Mouse (Mus musculus): ENCODE results near the gene Ccdc171. TPM values are rescaled to one million over a fixed set of nuclear protein-coding genes. Genes with fewer than 3 reads are reported as not detected.

The Ccdc171 gene
- polyA plus RNA-seq, 1 experiment from 2014 or later = 3.6 TPM

GRCm38 (mm10) chr4:83739891-83740277 lies 214.5 kb downstream of the Ccdc171 start:
- H3K4me3 ChIP-seq (ENCODE audit: control insufficient read depth in 1 of 2, insufficient read depth in 1 of 2, low read depth in 1 of 2, low read length in 2 of 2) = no peak overlapping the region
- H3K4me1 ChIP-seq (ENCODE audit: control insufficient read depth in 2 of 2, insufficient read depth in 2 of 2, low read length in 2 of 2) = no peaks in the 10 kb centered on the region
- no peaks in the 10 kb centered on the region for H3K9me3 ChIP-seq (ENCODE audit: control insufficient read depth, low read length)
- H3K27ac ChIP-seq (replicated peaks in 1 of 2; ENCODE audit: control insufficient read depth in 1 of 2, insufficient read depth in 1 of 2, low read depth in 2 of 2, low read length in 2 of 2) = no peak overlapping the region
- H3K9ac ChIP-seq (ENCODE audit: low read length) = no peak overlapping the region
- H3K27me3 ChIP-seq (ENCODE audit: control insufficient read depth, insufficient read depth, low read length) = no peaks in the 10 kb centered on the region
- no peak for ATAC-seq (ENCODE audit: insufficient number of reproducible peaks, insufficient read depth, low FRiP score, low read depth)
- 75% methylated on average over 4 of the region's 4 CpGs for WGBS
- no peak overlapping the region for H3K4me2 ChIP-seq (ENCODE audit: low read length)
- H3K36me3 ChIP-seq (ENCODE audit: control insufficient read depth, insufficient read depth, low read length) = no peaks in the 10 kb centered on the region

DNA sequence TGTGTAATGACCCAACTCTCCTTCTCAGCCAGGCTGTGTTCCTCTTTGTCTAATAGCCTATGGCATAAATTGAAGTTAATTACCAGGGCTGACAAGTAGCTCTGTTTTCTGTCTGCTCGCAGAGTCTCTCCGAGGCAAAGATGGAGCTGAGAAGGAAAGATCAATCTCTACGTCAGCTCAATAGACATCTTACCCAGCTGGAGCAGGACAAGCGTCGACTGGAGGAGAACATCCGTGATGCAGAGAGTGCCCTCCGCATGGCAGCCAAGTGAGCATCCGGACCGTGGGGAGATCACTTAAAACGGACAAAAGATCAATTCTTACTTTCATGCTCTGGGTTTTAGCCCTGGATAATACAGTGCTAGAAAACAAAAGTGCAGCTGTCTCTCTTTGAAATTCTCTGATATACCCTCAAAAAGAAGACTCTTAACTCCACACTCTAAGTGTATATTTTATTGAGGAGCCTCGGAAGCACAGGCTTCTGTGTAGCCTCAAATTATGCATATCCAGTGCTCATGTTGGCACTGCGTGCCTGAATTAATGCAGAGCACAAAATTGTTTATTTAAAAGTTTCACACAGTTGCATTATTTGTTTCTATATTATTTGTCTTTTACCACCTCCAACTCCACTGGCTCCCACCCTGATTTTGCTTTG lies 217.6 kb downstream of the Ccdc171 start:
- H3K4me1 ChIP-seq (ENCODE audit: control insufficient read depth in 2 of 2, insufficient read depth in 2 of 2, low read length in 2 of 2) = no peaks in the 10 kb centered on the region
- H3K4me2 ChIP-seq (ENCODE audit: low read length) = no peak overlapping the region
- H3K36me3 ChIP-seq (ENCODE audit: control insufficient read depth, insufficient read depth, low read length) = no peaks in the 10 kb centered on the region
- WGBS = 59% methylated on average over 12 of the region's 12 CpGs
- H3K27me3 ChIP-seq (ENCODE audit: control insufficient read depth, insufficient read depth, low read length) = no peaks in the 10 kb centered on the region
- H3K9ac ChIP-seq (ENCODE audit: low read length) = no peak overlapping the region
- no peak for ATAC-seq (ENCODE audit: insufficient number of reproducible peaks, insufficient read depth, low FRiP score, low read depth)
- H3K4me3 ChIP-seq (ENCODE audit: control insufficient read depth in 1 of 2, insufficient read depth in 1 of 2, low read depth in 1 of 2, low read length in 2 of 2) = no peak overlapping the region
- H3K27ac ChIP-seq (replicated peaks in 1 of 2; ENCODE audit: control insufficient read depth in 1 of 2, insufficient read depth in 1 of 2, low read depth in 2 of 2, low read length in 2 of 2) = no peak overlapping the region
- H3K9me3 ChIP-seq (ENCODE audit: control insufficient read depth, low read length) = no peaks in the 10 kb centered on the region

DNA sequence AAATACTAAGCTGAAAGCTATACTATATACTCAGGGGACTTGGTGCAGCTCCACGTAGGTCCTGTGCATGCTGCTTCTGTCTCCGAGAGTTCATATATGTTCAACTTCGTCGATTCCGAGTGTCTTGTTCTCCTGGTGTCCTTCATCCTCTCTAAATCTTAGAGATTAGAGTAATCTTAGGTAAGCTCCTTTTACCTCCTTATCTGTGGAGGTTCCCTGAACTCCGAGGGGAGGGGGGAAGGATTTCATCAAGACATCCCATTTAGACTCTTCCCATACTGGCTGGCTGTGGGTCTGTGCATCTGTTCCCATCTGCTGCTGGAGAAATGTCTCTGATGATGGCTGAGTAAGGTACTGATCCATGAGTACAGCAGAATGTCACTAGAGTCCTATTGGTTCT lies 249.8 kb downstream of the Ccdc171 start:
- H3K36me3 ChIP-seq (ENCODE audit: control insufficient read depth, insufficient read depth, low read length) = no peaks in the 10 kb centered on the region
- H3K9ac ChIP-seq (ENCODE audit: low read length) = no peak overlapping the region
- ATAC-seq (ENCODE audit: insufficient number of reproducible peaks, insufficient read depth, low FRiP score, low read depth) = no peak
- H3K4me2 ChIP-seq (ENCODE audit: low read length) = no peak overlapping the region
- H3K4me1 ChIP-seq (ENCODE audit: control insufficient read depth in 2 of 2, insufficient read depth in 2 of 2, low read length in 2 of 2) = no peaks in the 10 kb centered on the region
- WGBS = 88% methylated on average over 6 of the region's 6 CpGs
- no peaks in the 10 kb centered on the region for H3K27me3 ChIP-seq (ENCODE audit: control insufficient read depth, insufficient read depth, low read length)
- H3K9me3 ChIP-seq (ENCODE audit: control insufficient read depth, low read length) = 0 out of 2 replicates have a peak, but pooled peaks cover 2% of the 10 kb centered on the region
- no peak overlapping the region for H3K27ac ChIP-seq (replicated peaks in 1 of 2; ENCODE audit: control insufficient read depth in 1 of 2, insufficient read depth in 1 of 2, low read depth in 2 of 2, low read length in 2 of 2)
- H3K4me3 ChIP-seq (ENCODE audit: control insufficient read depth in 1 of 2, insufficient read depth in 1 of 2, low read depth in 1 of 2, low read length in 2 of 2) = no peak overlapping the region

DNA sequence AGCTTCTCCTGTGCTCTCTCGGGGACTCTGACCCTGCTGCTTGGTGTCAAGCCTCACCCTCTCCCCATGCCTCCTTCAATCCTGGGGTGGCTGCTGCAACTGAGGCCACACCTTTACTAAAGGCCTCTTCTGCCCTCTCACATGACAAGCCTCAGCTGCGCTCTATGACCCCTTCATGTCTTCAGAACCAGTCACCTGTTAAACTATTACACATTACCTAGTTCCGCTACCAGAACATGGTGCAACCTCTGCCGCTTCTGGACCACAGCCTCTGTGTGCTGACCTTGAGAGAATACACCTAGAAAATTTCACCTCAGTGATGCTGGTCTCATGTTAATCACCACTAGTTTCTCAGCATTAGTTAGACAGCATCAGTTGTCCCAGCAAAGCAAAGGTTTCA lies 254.7 kb downstream of the Ccdc171 start:
- Histone ChIP-seq H3K36me3 (ENCODE audit: control insufficient read depth, insufficient read depth, low read length) (no peaks in the 10 kb centered on the region), H3K4me3 (ENCODE audit: control insufficient read depth in 1 of 2, insufficient read depth in 1 of 2, low read depth in 1 of 2, low read length in 2 of 2) (no peak overlapping the region), H3K27me3 (ENCODE audit: control insufficient read depth, insufficient read depth, low read length) (no peaks in the 10 kb centered on the region), H3K9me3 (ENCODE audit: control insufficient read depth, low read length) (0 out of 2 replicates have a peak, but pooled peaks cover 2% of the 10 kb centered on the region), H3K27ac (replicated peaks in 1 of 2; ENCODE audit: control insufficient read depth in 1 of 2, insufficient read depth in 1 of 2, low read depth in 2 of 2, low read length in 2 of 2) (no peak overlapping the region), H3K4me1 (ENCODE audit: control insufficient read depth in 2 of 2, insufficient read depth in 2 of 2, low read length in 2 of 2) (no peaks in the 10 kb centered on the region), H3K4me2 (ENCODE audit: low read length) (no peak overlapping the region), H3K9ac (ENCODE audit: low read length) (no peak overlapping the region)
- 91% methylated on average over 4 of the region's 4 CpGs for WGBS
- no peak for ATAC-seq (ENCODE audit: insufficient number of reproducible peaks, insufficient read depth, low FRiP score, low read depth)

GRCm38 (mm10) chr4:83785115-83785514 lies 259.8 kb downstream of the Ccdc171 start:
- Histone ChIP-seq H3K4me1 (ENCODE audit: control insufficient read depth in 2 of 2, insufficient read depth in 2 of 2, low read length in 2 of 2) (no peaks in the 10 kb centered on the region), H3K27me3 (ENCODE audit: control insufficient read depth, insufficient read depth, low read length) (no peaks in the 10 kb centered on the region), H3K9me3 (ENCODE audit: control insufficient read depth, low read length) (no peaks in the 10 kb centered on the region), H3K27ac (replicated peaks in 1 of 2; ENCODE audit: control insufficient read depth in 1 of 2, insufficient read depth in 1 of 2, low read depth in 2 of 2, low read length in 2 of 2) (no peak overlapping the region), H3K9ac (ENCODE audit: low read length) (no peak overlapping the region), H3K4me3 (ENCODE audit: control insufficient read depth in 1 of 2, insufficient read depth in 1 of 2, low read depth in 1 of 2, low read length in 2 of 2) (no peak overlapping the region), H3K4me2 (ENCODE audit: low read length) (no peak overlapping the region), H3K36me3 (ENCODE audit: control insufficient read depth, insufficient read depth, low read length) (no peaks in the 10 kb centered on the region)
- WGBS = 83% methylated on average over 2 of the region's 2 CpGs
- ATAC-seq (ENCODE audit: insufficient number of reproducible peaks, insufficient read depth, low FRiP score, low read depth) = no peak

- Histone ChIP-seq H3K27me3 (ENCODE audit: control insufficient read depth, insufficient read depth, low read length) (no peaks in the 10 kb centered on the region), H3K4me1 (ENCODE audit: control insufficient read depth in 2 of 2, insufficient read depth in 2 of 2, low read length in 2 of 2) (no peaks in the 10 kb centered on the region), H3K36me3 (ENCODE audit: control insufficient read depth, insufficient read depth, low read length) (no peaks in the 10 kb centered on the region), H3K9ac (ENCODE audit: low read length) (no peak overlapping the region), H3K9me3 (ENCODE audit: control insufficient read depth, low read length) (no peaks in the 10 kb centered on the region), H3K27ac (replicated peaks in 1 of 2; ENCODE audit: control insufficient read depth in 1 of 2, insufficient read depth in 1 of 2, low read depth in 2 of 2, low read length in 2 of 2) (no peak overlapping the region), H3K4me2 (ENCODE audit: low read length) (no peak overlapping the region), H3K4me3 (ENCODE audit: control insufficient read depth in 1 of 2, insufficient read depth in 1 of 2, low read depth in 1 of 2, low read length in 2 of 2) (no peak overlapping the region)
- no peak for ATAC-seq (ENCODE audit: insufficient number of reproducible peaks, insufficient read depth, low FRiP score, low read depth)
- WGBS = 53% methylated on average over 13 of the region's 13 CpGs
Observed at GRCm38 (mm10) chr4:83791811-83792210, 266.5 kb downstream of the Ccdc171 start.

- Histone ChIP-seq H3K4me3 (ENCODE audit: control insufficient read depth in 1 of 2, insufficient read depth in 1 of 2, low read depth in 1 of 2, low read length in 2 of 2) (no peak overlapping the region), H3K27ac (replicated peaks in 1 of 2; ENCODE audit: control insufficient read depth in 1 of 2, insufficient read depth in 1 of 2, low read depth in 2 of 2, low read length in 2 of 2) (no peak overlapping the region), H3K27me3 (ENCODE audit: control insufficient read depth, insufficient read depth, low read length) (no peaks in the 10 kb centered on the region), H3K4me2 (ENCODE audit: low read length) (0 out of 2 replicates have a peak overlapping the region, but pooled peaks have one; percentile 25), H3K9ac (ENCODE audit: low read length) (no peak overlapping the region), H3K9me3 (ENCODE audit: control insufficient read depth, low read length) (no peaks in the 10 kb centered on the region), H3K36me3 (ENCODE audit: control insufficient read depth, insufficient read depth, low read length) (no peaks in the 10 kb centered on the region), H3K4me1 (ENCODE audit: control insufficient read depth in 2 of 2, insufficient read depth in 2 of 2, low read length in 2 of 2) (0 out of 4 replicates have a peak, but pooled peaks cover 0 to 3% of the 10 kb centered on the region in 2 experiments)
- ATAC-seq (ENCODE audit: insufficient number of reproducible peaks, insufficient read depth, low FRiP score, low read depth) = no peak
- WGBS = 33% methylated on average over 9 of the region's 9 CpGs
Observed at GRCm38 (mm10) chr4:83794315-83794922, 269.1 kb downstream of the Ccdc171 start.

All from heart, embryonic 14.5 days (tissue).